Mouse (Mus musculus) lung, embryonic 16.5 days (tissue): Measurements from ENCODE around the gene Tgfb3. TPM values are rescaled to one million over a fixed set of nuclear protein-coding genes. Genes with fewer than 3 reads are reported as not detected.
A peak's percentile ranks its signal among the peaks of the same experiment; 100 is the strongest.

ENCODE experiments used
- ATAC-seq: fragments of 200-750 bp; cut with Nextera tagmentation; 2 replicates; pipeline ENCODE4 v1.8.0; 2017; ENCODE audit warnings: low read depth, mild to moderate bottlenecking, moderate library complexity
- H3K27ac ChIP-seq: fragments of 300-500 bp; sonication (generic); 2 replicates; pipeline ENCODE4 v1.5.1; 2014; ENCODE audit warnings: mild to moderate bottlenecking, control low read depth, low read length
- H3K27me3 ChIP-seq: fragments of 300-500 bp; sonication (generic); 2 replicates; pipeline ENCODE4 v1.6.1; 2014; ENCODE audit warnings: low read depth, low read length, mixed read lengths; ENCODE audit not compliant: control insufficient read depth, insufficient read depth
- H3K36me3 ChIP-seq: fragments of 300-500 bp; sonication (generic); 2 replicates; pipeline ENCODE4 v1.6.1; 2014; ENCODE audit warnings: low read length; ENCODE audit not compliant: control insufficient read depth, insufficient read depth
- H3K4me1 ChIP-seq: fragments of 300-500 bp; sonication (generic); replicated peaks from 2 replicates; pipeline ENCODE4 v1.6.1; 2014; ENCODE audit warnings: low read length, mixed read lengths; ENCODE audit not compliant: control insufficient read depth, insufficient read depth
- H3K4me2 ChIP-seq: fragments of 300-500 bp; sonication (generic); 2 replicates; pipeline ENCODE4 v1.6.1; 2014; ENCODE audit warnings: low read depth, low read length, control low read depth
- H3K4me3 ChIP-seq: fragments of 300-500 bp; sonication (generic); 2 replicates; pipeline ENCODE4 v1.5.1; 2014; ENCODE audit warnings: mild to moderate bottlenecking, low read length, control low read depth
- H3K9ac ChIP-seq: fragments of 300-500 bp; sonication (generic); 2 replicates; pipeline ENCODE4 v1.6.1; 2014; ENCODE audit warnings: low read length, control low read depth
- H3K9me3 ChIP-seq: fragments of 300-500 bp; sonication (generic); 2 replicates; pipeline ENCODE4 v1.6.1; 2016; ENCODE audit warnings: low read length; ENCODE audit not compliant: control insufficient read depth
- WGBS: fragments of 180-500 bp; shearing (Covaris S2); extraction: QIAGEN DNeasy Blood & Tissue Kit; methylation state at CpG from one replicate; pipeline ENCODE4 v1.1.7; 2014; 5-methylcytosine and 5-hydroxymethylcytosine counted together
- polyA plus RNA-seq: library from polyadenylated mRNA; unstranded; fragments of >200 nt; fragmentation: Nextera tagmentation; extraction: Ambion mirVana; gene quantifications from 2 replicates; pipeline ENCODE4 v1.2.1, GENCODE M21; 2015

Gene Tgfb3
- polyA plus RNA-seq, 1 experiment from 2014 or later, result 50.3 TPM

DNA sequence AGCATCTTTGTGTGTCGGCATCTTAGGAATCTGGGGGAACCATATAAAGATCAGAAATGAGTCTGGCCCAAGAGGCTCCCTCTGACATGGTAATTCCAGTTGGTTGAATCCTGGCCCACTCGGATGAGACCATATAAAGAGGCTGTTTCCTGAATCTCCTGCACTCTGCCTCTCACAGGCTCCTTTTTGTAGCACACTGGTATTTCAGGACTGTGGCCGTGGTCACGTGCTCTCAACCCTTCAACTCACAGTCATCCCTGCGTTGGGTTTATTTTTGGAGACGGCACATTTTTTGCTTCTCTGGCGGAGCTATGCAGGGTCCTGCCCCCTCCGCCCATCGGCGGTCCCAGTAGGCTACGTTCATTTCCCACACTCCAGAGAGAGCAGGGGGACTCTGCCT is 25.5 kb upstream of the Tgfb3 start:
- Histone ChIP-seq H3K4me2 (no peak overlapping the region), H3K27me3 (no peaks in the 10 kb centered on the region), H3K27ac (peak overlapping the region; percentile 72), H3K36me3 (no peaks in the 10 kb centered on the region), H3K9me3 (no peaks in the 10 kb centered on the region), H3K4me1 (peaks cover 20% of the 10 kb centered on the region), H3K9ac (no peak overlapping the region), H3K4me3 (no peak overlapping the region)
- 21% methylated on average over 11 of the region's 11 CpGs for WGBS
- ATAC-seq, result peak; percentile 79

DNA sequence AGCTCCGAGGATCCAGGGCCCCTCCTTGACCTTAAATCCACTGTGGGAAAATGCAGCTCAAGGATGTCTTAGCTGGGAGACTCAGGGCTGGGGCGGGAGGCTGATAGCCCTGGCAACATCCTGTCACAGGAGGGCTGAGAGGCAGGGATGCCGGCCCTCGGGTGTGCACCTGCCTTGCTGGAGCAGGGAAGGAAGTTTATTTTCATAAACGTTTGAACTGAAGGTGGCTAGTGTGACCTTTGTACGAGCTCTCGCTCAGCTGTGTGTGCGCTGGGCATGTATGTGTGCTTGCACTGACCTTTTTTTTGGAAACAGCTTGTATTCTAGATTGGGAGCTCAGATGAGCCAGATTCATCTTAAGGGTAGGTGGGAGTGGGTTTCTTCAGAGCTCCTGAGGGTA is 25.0 kb upstream of the Tgfb3 start:
- WGBS, result 25% methylated on average over 8 of the region's 8 CpGs

DNA sequence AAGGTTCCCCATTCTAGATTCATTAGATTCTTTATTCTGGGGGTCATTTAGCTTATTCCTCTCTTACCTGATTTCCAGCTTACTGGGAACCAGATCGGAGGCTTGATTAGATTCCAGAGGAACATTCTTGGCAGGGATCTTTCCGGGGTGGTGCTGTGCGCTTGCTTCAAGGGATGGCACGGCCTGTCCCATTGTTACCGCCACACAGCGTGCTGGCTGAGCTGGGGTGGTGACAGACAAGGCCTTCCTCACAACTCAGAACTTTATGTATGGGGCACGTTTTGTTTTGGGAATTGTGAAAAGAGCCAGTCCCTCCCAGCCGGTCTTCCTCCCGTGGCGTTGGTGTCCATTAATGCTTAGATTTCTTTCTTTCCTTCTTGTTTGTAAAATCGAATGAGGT is 24.6 kb upstream of the Tgfb3 start:
- Histone ChIP-seq H3K27ac (peak overlapping the region; percentile 72; the same call in 1 of the 2 replicates), H3K27me3 (no peaks in the 10 kb centered on the region), H3K36me3 (no peaks in the 10 kb centered on the region), H3K9me3 (no peaks in the 10 kb centered on the region), H3K4me3 (no peak overlapping the region), H3K4me2 (no peak overlapping the region), H3K4me1 (peaks cover 20% of the 10 kb centered on the region), H3K9ac (peak overlapping the region; percentile 34; the same call in 1 of the 2 replicates)
- WGBS, result 37% methylated on average over 11 of the region's 11 CpGs
- 0 out of 2 replicates have a peak, but pooled peaks have one; percentile 16 for ATAC-seq

More for the DNA sequence above, 25.0 kb upstream of the Tgfb3 start:
- Histone ChIP-seq H3K36me3 (no peaks in the 10 kb centered on the region), H3K27ac (peak overlapping the region; percentile 72), H3K9ac (0 out of 2 replicates have a peak overlapping the region, but pooled peaks have one; percentile 34), H3K9me3 (no peaks in the 10 kb centered on the region), H3K4me2 (no peak overlapping the region), H3K4me1 (peaks cover 20% of the 10 kb centered on the region), H3K4me3 (no peak overlapping the region), H3K27me3 (no peaks in the 10 kb centered on the region)
- ATAC-seq, result peak; percentile 21

DNA sequence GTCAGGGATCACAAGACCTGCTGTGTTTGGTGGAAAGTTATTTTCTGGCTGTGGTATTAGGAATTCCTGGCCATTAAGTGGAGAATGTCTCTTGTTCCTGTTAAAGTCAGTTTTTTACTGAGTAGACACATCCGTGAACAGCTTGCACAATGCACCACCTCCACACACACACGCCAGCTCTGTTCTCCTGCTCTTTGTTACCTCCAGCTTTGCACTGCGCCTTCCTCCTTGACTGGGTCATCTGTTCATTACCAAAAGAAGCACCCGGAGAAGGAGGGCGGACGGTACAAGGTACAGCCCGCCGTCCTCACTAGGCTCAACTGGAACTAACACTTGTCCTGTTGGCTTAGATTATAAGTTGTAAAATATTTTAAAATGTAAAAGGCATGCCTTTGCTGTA is 23.8 kb upstream of the Tgfb3 start:
- 78% methylated on average over 8 of the region's 8 CpGs for WGBS
- Histone ChIP-seq H3K36me3 (no peaks in the 10 kb centered on the region), H3K4me2 (no peak overlapping the region), H3K9me3 (no peaks in the 10 kb centered on the region), H3K27ac (no peak overlapping the region), H3K9ac (no peak overlapping the region), H3K4me1 (peaks cover 20% of the 10 kb centered on the region), H3K4me3 (no peak overlapping the region), H3K27me3 (no peaks in the 10 kb centered on the region)
- ATAC-seq, result no peak

DNA sequence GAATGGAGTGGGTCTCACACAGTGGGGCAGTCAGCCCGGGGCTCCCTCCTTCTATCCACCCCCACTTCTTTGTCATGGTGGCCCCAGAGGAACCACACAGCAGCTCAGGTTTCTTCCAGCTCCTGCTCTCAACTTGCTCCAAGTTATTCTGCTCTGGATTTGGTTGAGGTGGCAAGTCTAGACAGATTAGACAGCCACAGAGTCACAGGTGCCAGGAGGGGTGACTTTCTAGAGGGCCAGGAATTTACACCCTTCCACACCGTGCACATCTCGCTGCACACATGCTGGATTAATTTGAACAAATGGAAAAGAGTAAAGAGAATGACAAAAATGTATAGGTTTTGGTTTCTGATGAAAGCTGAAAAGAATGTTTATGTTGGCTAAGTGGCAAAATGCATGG is 21.9 kb upstream of the Tgfb3 start:
- H3K36me3 ChIP-seq, result no peaks in the 10 kb centered on the region
- no peaks in the 10 kb centered on the region for H3K9me3 ChIP-seq
- H3K4me1 ChIP-seq, result peaks cover 20% of the 10 kb centered on the region
- no peaks in the 10 kb centered on the region for H3K27me3 ChIP-seq
- no peak overlapping the region for H3K27ac ChIP-seq
- H3K9ac ChIP-seq, result no peak overlapping the region
- WGBS, result 75% methylated on average over 3 of the region's 3 CpGs
- no peak overlapping the region for H3K4me2 ChIP-seq
- no peak overlapping the region for H3K4me3 ChIP-seq
- no peak for ATAC-seq

DNA sequence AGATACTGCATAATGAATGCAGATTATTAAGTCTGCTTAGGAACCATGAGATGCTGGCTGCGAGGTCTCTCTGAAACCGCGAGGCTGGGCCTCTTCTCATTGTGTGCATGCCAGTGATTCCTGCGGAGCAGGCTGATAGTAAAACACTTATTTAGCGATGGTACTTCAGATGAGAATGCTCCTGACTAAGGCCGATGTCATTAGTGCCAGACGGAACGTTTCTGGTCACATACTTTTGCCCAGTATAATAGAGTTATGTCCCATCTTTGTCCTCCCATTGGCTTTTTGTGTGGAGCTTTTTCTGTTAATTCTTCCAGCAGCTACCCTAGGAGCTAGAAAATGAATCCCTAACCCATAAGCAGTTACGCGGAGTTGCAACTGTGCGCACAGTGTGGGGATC is 18.9 kb upstream of the Tgfb3 start:
- H3K27ac ChIP-seq, result no peak overlapping the region
- ATAC-seq, result no peak
- H3K9me3 ChIP-seq, result no peaks in the 10 kb centered on the region
- 78% methylated on average over 11 of the region's 11 CpGs for WGBS
- H3K27me3 ChIP-seq, result no peaks in the 10 kb centered on the region
- H3K9ac ChIP-seq, result no peak overlapping the region
- H3K36me3 ChIP-seq, result no peaks in the 10 kb centered on the region
- no peak overlapping the region for H3K4me2 ChIP-seq
- no peak overlapping the region for H3K4me3 ChIP-seq
- no peaks in the 10 kb centered on the region for H3K4me1 ChIP-seq

DNA sequence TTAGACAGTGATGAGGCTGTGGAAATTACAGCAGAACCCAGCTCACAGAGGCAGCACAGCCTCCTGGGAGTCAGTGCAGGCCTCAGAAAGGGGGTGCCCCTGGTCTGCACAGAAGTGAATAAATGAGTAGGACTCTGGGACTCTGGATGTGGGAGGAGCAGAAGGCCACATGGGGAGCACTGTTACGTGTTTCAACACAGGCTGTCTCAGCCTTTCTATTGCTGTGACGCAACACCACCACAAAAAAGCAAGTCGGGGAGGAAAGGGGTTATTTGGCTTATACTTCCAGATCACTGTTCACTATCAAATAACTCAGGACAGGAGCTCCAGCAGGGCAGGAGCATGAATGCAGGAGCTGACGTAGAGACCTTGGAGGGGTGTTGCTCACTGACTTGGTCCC is 17.0 kb upstream of the Tgfb3 start:
- Histone ChIP-seq H3K27me3 (no peaks in the 10 kb centered on the region), H3K9ac (no peak overlapping the region), H3K27ac (no peak overlapping the region), H3K4me3 (no peak overlapping the region), H3K4me2 (no peak overlapping the region), H3K36me3 (no peaks in the 10 kb centered on the region), H3K4me1 (no peaks in the 10 kb centered on the region), H3K9me3 (no peaks in the 10 kb centered on the region)
- no peak for ATAC-seq
- whole genome bisulfite sequencing, result 89% methylated on average over 4 of the region's 4 CpGs

DNA sequence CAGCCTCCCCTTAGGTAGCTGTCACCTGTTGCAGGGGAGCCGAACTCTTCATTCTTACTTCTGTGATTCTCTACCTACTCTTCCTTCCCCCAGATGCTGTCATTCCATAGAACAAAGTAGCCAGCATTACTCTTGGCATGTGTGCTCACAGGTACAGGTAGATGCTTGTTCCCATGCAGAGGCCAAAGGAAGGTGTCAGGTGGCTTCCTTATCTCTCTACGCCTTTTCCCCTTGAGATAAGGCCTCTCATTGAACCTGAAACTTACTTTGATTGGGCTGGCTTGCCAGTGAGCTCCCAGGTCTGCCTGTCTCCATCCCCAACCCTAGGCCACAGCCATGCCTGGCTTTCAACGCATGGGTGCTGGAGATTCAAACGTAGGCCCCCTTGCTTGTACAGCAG is 15.2 kb upstream of the Tgfb3 start:
- Histone ChIP-seq H3K4me1 (no peaks in the 10 kb centered on the region), H3K27ac (no peak overlapping the region), H3K9me3 (no peaks in the 10 kb centered on the region), H3K27me3 (no peaks in the 10 kb centered on the region), H3K36me3 (peaks cover 3% of the 10 kb centered on the region; the same call in 1 of the 2 replicates), H3K4me3 (no peak overlapping the region), H3K9ac (no peak overlapping the region), H3K4me2 (no peak overlapping the region)
- whole genome bisulfite sequencing, result 69% methylated on average over 4 of the region's 4 CpGs
- ATAC-seq, result no peak

DNA sequence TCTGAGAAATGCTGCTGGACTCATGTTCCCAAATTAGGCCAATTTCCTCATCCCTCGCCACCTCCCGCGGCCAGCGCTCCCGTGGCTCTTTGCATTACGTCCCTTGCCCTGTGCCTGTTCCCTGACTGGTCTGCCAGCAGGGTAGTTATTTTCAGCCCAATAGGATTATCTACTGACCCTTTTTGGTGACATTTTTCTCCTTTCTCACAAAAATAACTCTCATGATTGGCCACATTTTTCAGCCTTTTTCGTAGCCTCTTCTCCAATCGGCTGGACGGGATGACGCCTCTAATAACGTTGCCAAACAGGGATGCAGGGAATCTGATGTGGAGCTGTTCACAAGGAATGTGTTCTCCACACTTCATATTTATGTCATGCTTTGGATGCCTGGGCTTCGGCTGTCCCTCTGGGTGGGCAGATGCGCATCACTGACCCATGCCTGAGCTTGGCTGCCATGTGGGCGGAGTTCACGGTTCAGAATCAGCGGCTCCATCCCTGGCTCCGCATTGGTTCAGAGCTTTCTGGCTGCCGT is 12.8 kb upstream of the Tgfb3 start:
- Histone ChIP-seq H3K36me3 (peaks cover 4% of the 10 kb centered on the region), H3K27me3 (no peaks in the 10 kb centered on the region), H3K4me2 (peak overlapping the region; percentile 22; the same call in 1 of the 2 replicates), H3K9me3 (no peaks in the 10 kb centered on the region), H3K4me1 (no peaks in the 10 kb centered on the region), H3K9ac (no peak overlapping the region; the same call in 1 of the 2 replicates), H3K27ac (peak overlapping the region; percentile 67), H3K4me3 (no peak overlapping the region)
- ATAC-seq, result peak; percentile 87
- WGBS, result 44% methylated on average over 18 of the region's 18 CpGs

DNA sequence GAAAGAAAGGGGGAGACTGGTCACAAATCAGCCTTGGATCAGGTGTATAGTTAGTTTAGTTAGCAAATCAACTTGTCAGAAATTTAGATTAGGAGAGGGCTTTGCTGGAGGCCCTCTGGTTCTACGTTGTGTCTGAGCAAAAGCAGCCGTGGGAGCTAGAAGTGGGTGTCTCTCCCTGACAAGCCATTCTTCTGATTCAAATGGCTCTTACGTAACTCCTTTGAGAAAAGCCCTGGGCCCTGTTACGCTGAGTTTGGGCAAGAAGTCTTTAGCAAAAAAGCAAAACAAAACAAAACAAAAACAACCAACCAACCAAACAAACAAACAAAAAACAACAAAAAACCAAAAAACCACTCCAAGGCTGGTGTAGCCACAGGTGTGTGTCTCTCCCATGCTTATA is 11.9 kb upstream of the Tgfb3 start:
- 59% methylated on average over 4 of the region's 4 CpGs for WGBS
- H3K4me2 ChIP-seq, result no peak overlapping the region
- no peaks in the 10 kb centered on the region for H3K27me3 ChIP-seq
- H3K27ac ChIP-seq, result peak overlapping the region; percentile 67
- no peak for ATAC-seq
- no peaks in the 10 kb centered on the region for H3K9me3 ChIP-seq
- no peak overlapping the region for H3K4me3 ChIP-seq
- H3K36me3 ChIP-seq, result peaks cover 4% of the 10 kb centered on the region
- H3K4me1 ChIP-seq, result no peaks in the 10 kb centered on the region
- H3K9ac ChIP-seq, result no peak overlapping the region
